Mouse (Mus musculus) myocyte (in vitro differentiated cells): ENCODE measurements around the gene Tmprss11f.

Source experiments
- CEBPB ChIP-seq: IDR thresholded peaks from 2 replicates; pipeline ENCODE4 v1.6.1; 2011; ENCODE audit warnings: mild to moderate bottlenecking, moderate library complexity; ENCODE audit not compliant: poor library complexity, insufficient read depth, severe bottlenecking
- E2F4 ChIP-seq: IDR thresholded peaks from one replicate; pipeline ENCODE4 v1.6.1; 2011; ENCODE audit warnings: mild to moderate bottlenecking, control low read depth, moderate library complexity; ENCODE audit not compliant: insufficient read depth
- POLR2A ChIP-seq: IDR thresholded peaks from one replicate; pipeline ENCODE4 v1.6.1; 2011; ENCODE audit warnings: low read depth, mild to moderate bottlenecking, control low read depth, moderate library complexity; ENCODE audit not compliant: insufficient read length

DNA sequence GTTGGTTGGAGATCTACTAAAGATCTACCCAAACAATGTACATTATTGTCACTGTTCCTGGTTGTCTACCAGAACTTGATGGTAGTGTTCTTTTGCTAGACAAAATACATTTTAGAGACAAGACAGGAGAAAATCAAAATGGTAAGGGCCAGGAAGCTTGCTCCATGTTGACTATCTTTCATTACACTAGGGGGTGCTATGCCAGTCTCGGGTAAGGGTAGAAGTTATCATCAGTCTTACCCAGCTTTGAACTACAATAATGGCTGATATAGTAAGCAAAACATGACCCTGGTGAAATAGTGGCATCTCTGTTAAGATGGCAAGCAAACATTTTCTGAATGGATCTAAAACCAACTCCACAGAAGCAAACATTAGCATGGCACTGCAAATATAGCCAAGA is 10.4 kb downstream of the Tmprss11f start:
- TF ChIP-seq POLR2A = no peak
- TF ChIP-seq CEBPB = no peak
- no peak for TF ChIP-seq E2F4
